Mouse (Mus musculus) midbrain, embryonic 16.5 days (tissue): ENCODE data around the gene Fars2. TPM values are rescaled to one million over a fixed set of nuclear protein-coding genes. Genes with fewer than 3 reads are reported as not detected.

Experiments
- ATAC-seq: fragments of 200-750 bp; cut with Nextera tagmentation; 2 replicates; pipeline ENCODE4 v1.8.0; 2017; ENCODE audit warnings: moderate TSS enrichment
- H3K27ac ChIP-seq: fragments of 300-500 bp; sonication (generic); 2 replicates; pipeline ENCODE4 v1.5.1; 2014; ENCODE audit warnings: mild to moderate bottlenecking, low read length, mixed read lengths
- H3K27me3 ChIP-seq: fragments of 300-500 bp; sonication (generic); 2 replicates; pipeline ENCODE4 v1.6.1; 2014; ENCODE audit warnings: low read depth, low read length, mixed read lengths; ENCODE audit not compliant: control insufficient read depth, insufficient read depth
- H3K36me3 ChIP-seq: fragments of 300-500 bp; sonication (generic); 2 replicates; pipeline ENCODE4 v1.6.1; 2014; ENCODE audit warnings: mild to moderate bottlenecking, low read length, moderate library complexity, mixed read lengths; ENCODE audit not compliant: control insufficient read depth, insufficient read depth
- H3K4me1 ChIP-seq: fragments of 300-500 bp; sonication (generic); 2 replicates; pipeline ENCODE4 v1.6.1; 2014; ENCODE audit warnings: mild to moderate bottlenecking, low read length, mixed read lengths; ENCODE audit not compliant: control insufficient read depth, insufficient read depth
- H3K4me2 ChIP-seq: fragments of 300-500 bp; sonication (generic); 2 replicates; pipeline ENCODE4 v1.6.1; 2014; ENCODE audit warnings: mild to moderate bottlenecking, low read length, mixed read lengths
- H3K4me3 ChIP-seq: fragments of 300-500 bp; sonication (generic); 2 replicates; pipeline ENCODE4 v1.5.1; 2014; ENCODE audit warnings: low read depth, mild to moderate bottlenecking, low read length, moderate library complexity, mixed read lengths
- H3K9ac ChIP-seq: fragments of 300-500 bp; sonication (generic); 2 replicates; pipeline ENCODE4 v1.6.1; 2014; ENCODE audit warnings: low read depth, low read length, mixed read lengths
- H3K9me3 ChIP-seq: fragments of 300-500 bp; sonication (generic); replicated peaks from 2 replicates; pipeline ENCODE4 v1.6.1; 2014; ENCODE audit warnings: mild to moderate bottlenecking, low read length, mixed read lengths; ENCODE audit not compliant: control insufficient read depth, poor library complexity, severe bottlenecking
- WGBS: fragments of 180-500 bp; shearing (Covaris S2); extraction: QIAGEN DNeasy Blood & Tissue Kit; methylation state at CpG from one replicate; pipeline ENCODE4 v1.1.7; 2014; 5-methylcytosine and 5-hydroxymethylcytosine counted together
- polyA plus RNA-seq: library from polyadenylated mRNA; unstranded; fragments of >200 nt; fragmentation: Nextera tagmentation; extraction: Ambion mirVana; gene quantifications from 2 replicates; pipeline ENCODE4 v1.2.1, GENCODE M21; 2015

Fars2 gene
- polyA plus RNA-seq, 1 experiment from 2014 or later: 29.1 TPM

- no peaks in the 10 kb centered on the region for H3K9me3 ChIP-seq
- no peak overlapping the region for H3K9ac ChIP-seq
- H3K4me1 ChIP-seq: no peaks in the 10 kb centered on the region
- H3K27ac ChIP-seq: no peak overlapping the region
- H3K4me3 ChIP-seq: no peak overlapping the region
- WGBS: 96% methylated on average over 1 of the region's 1 CpGs
- ATAC-seq: no peak
- H3K36me3 ChIP-seq: no peaks in the 10 kb centered on the region
- no peak overlapping the region for H3K4me2 ChIP-seq
- H3K27me3 ChIP-seq: no peaks in the 10 kb centered on the region
Observed at GRCm38 (mm10) chr13:36199288-36199687, 82.1 kb downstream of the Fars2 start.

DNA sequence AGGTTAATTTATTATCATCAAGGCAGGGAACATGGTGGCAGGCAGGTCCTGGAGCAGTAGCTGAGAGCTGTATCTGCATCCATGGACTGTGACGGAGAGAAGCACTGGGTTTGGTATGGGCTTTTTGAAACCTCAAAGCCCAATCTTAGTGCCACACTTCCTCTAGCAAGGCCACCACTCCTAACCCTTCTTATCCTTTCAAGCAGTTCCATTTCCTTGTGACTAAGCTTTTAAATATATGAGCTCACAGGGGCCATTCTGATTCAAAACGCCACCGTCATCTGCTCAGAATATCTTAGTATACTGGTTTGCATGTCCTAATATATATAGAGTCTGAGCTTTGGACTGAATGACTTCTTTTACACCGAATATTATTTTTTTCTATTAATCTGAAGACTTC is 83.2 kb downstream of the Fars2 start:
- Histone ChIP-seq H3K4me2 (no peak overlapping the region), H3K27me3 (no peaks in the 10 kb centered on the region), H3K9me3 (no peaks in the 10 kb centered on the region), H3K27ac (no peak overlapping the region), H3K4me1 (no peaks in the 10 kb centered on the region), H3K36me3 (no peaks in the 10 kb centered on the region), H3K4me3 (no peak overlapping the region), H3K9ac (no peak overlapping the region)
- no peak for ATAC-seq
- 86% methylated on average over 4 of the region's 4 CpGs for WGBS

GRCm38 (mm10) chr13:36202496-36202895 is 85.3 kb downstream of the Fars2 start:
- no peak overlapping the region for H3K27ac ChIP-seq
- no peak overlapping the region for H3K4me3 ChIP-seq
- H3K36me3 ChIP-seq: no peaks in the 10 kb centered on the region
- H3K4me1 ChIP-seq: no peaks in the 10 kb centered on the region
- no peaks in the 10 kb centered on the region for H3K27me3 ChIP-seq
- H3K9ac ChIP-seq: no peak overlapping the region
- ATAC-seq: no peak
- WGBS: 96% methylated on average over 2 of the region's 2 CpGs
- no peaks in the 10 kb centered on the region for H3K9me3 ChIP-seq
- no peak overlapping the region for H3K4me2 ChIP-seq

DNA sequence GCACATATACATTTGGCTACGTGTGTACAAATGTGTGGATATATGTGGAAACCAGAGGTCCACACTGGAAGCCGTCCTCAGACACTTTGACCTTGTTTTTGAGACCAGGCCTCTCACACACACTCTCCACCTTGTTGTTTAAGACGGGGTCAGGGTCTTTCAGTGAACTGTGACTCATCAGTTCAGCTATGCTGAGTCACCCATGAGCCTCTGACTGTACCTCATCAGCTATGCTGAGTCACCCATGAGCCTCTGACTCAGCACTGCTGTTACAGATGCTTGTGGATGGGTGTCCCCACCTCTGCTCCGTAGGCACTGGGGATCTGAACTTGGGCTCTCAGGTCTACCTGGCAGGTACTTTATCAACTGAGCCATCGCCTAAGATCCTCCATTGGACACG is 85.8 kb downstream of the Fars2 start:
- no peaks in the 10 kb centered on the region for H3K4me1 ChIP-seq
- no peak for ATAC-seq
- H3K9me3 ChIP-seq: no peaks in the 10 kb centered on the region
- H3K4me3 ChIP-seq: no peak overlapping the region
- WGBS: 91% methylated on average over 6 of the region's 6 CpGs
- no peak overlapping the region for H3K27ac ChIP-seq
- H3K27me3 ChIP-seq: no peaks in the 10 kb centered on the region
- no peak overlapping the region for H3K9ac ChIP-seq
- no peaks in the 10 kb centered on the region for H3K36me3 ChIP-seq
- H3K4me2 ChIP-seq: no peak overlapping the region

DNA sequence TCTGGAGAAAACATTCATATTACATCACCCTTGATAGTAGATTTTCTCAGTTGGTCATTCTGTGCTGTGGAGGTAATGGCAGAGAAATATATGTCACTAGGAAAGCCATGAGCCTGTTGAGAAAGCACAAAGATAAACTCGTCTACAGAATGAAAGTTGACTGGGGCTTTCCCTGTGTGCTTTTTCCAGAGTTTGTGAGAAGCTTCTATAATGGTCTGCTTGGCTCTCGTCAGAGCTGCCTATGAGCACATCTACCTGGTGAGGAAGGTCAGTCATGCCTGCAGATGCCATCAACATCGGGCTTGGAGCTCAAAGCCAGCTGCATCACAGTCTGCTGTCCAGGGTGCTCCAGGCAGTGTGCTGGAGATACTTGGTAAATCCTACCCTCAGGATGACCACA is 87.1 kb downstream of the Fars2 start:
- no peaks in the 10 kb centered on the region for H3K4me1 ChIP-seq
- H3K9ac ChIP-seq: no peak overlapping the region
- H3K36me3 ChIP-seq: no peaks in the 10 kb centered on the region
- no peak for ATAC-seq
- no peak overlapping the region for H3K4me2 ChIP-seq
- H3K4me3 ChIP-seq: no peak overlapping the region
- 95% methylated on average over 3 of the region's 3 CpGs for WGBS
- no peak overlapping the region for H3K27ac ChIP-seq
- no peaks in the 10 kb centered on the region for H3K9me3 ChIP-seq
- H3K27me3 ChIP-seq: no peaks in the 10 kb centered on the region

- no peak overlapping the region for H3K27ac ChIP-seq
- H3K9me3 ChIP-seq: no peaks in the 10 kb centered on the region
- 89% methylated on average over 3 of the region's 3 CpGs for WGBS
- no peaks in the 10 kb centered on the region for H3K4me1 ChIP-seq
- no peak overlapping the region for H3K4me2 ChIP-seq
- H3K36me3 ChIP-seq: no peaks in the 10 kb centered on the region
- H3K27me3 ChIP-seq: no peaks in the 10 kb centered on the region
- no peak overlapping the region for H3K4me3 ChIP-seq
- no peak overlapping the region for H3K9ac ChIP-seq
- no peak for ATAC-seq
Observed at GRCm38 (mm10) chr13:36210965-36211364, 93.8 kb downstream of the Fars2 start.

DNA sequence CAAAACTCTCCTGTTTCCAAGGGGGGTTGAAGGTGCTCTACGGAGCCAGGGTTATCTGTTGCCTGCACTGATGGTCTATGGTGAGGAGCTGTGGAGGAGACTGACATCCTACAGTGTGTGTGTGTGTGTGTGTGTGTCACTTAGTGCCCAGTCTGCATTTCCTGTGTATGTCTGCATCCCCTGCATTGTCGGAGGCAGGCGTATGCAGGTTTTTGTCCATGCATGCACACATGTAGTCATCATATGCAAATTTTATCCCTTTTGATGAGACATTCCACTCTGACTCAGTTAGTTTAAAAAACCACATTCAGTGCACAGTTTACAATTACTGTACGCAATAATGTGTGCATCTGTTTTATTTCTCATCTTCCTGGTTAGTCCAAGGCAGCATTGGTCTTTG is 96.8 kb downstream of the Fars2 start:
- H3K36me3 ChIP-seq: no peaks in the 10 kb centered on the region
- no peak overlapping the region for H3K27ac ChIP-seq
- no peak overlapping the region for H3K9ac ChIP-seq
- H3K4me1 ChIP-seq: no peaks in the 10 kb centered on the region; the same call in 1 of the 2 replicates
- no peak overlapping the region for H3K4me3 ChIP-seq
- WGBS: 96% methylated on average over 4 of the region's 4 CpGs
- ATAC-seq: no peak
- H3K9me3 ChIP-seq: no peaks in the 10 kb centered on the region
- no peak overlapping the region for H3K4me2 ChIP-seq
- H3K27me3 ChIP-seq: no peaks in the 10 kb centered on the region

- no peaks in the 10 kb centered on the region for H3K9me3 ChIP-seq
- no peak overlapping the region for H3K4me2 ChIP-seq
- H3K27ac ChIP-seq: no peak overlapping the region
- H3K9ac ChIP-seq: no peak overlapping the region
- 89% methylated on average over 3 of the region's 3 CpGs for WGBS
- no peaks in the 10 kb centered on the region; the same call in 1 of the 2 replicates for H3K4me1 ChIP-seq
- H3K36me3 ChIP-seq: no peaks in the 10 kb centered on the region
- no peaks in the 10 kb centered on the region for H3K27me3 ChIP-seq
- H3K4me3 ChIP-seq: no peak overlapping the region
- ATAC-seq: no peak
Observed at GRCm38 (mm10) chr13:36216005-36216404, 98.8 kb downstream of the Fars2 start.

DNA sequence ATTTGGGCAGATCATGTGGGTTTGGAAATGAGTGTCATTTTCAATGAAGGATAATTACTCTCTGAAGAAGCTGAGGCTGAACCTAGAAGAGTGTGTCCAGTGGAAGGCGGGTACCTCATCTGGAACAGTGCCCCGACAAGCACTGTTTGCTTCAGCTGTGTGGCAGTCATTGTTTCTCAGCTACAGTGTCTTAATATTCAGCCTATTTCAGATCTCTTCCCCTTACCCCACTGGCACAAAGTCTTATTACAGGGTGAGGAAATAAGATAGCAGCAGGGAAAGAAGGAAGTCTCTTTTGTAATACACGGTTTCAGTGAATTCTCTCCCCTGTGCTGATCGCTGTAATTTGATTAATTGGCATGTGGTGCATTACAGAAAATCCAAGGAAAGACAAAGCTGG is 101.1 kb downstream of the Fars2 start:
- H3K9me3 ChIP-seq: no peaks in the 10 kb centered on the region
- WGBS: 50% methylated on average over 4 of the region's 4 CpGs
- no peak overlapping the region for H3K4me2 ChIP-seq
- no peak overlapping the region for H3K4me3 ChIP-seq
- no peak overlapping the region for H3K9ac ChIP-seq
- no peaks in the 10 kb centered on the region; the same call in 1 of the 2 replicates for H3K4me1 ChIP-seq
- no peak overlapping the region for H3K27ac ChIP-seq
- peak; percentile 21; the same call in 1 of the 2 replicates for ATAC-seq
- no peaks in the 10 kb centered on the region for H3K27me3 ChIP-seq
- H3K36me3 ChIP-seq: no peaks in the 10 kb centered on the region

DNA sequence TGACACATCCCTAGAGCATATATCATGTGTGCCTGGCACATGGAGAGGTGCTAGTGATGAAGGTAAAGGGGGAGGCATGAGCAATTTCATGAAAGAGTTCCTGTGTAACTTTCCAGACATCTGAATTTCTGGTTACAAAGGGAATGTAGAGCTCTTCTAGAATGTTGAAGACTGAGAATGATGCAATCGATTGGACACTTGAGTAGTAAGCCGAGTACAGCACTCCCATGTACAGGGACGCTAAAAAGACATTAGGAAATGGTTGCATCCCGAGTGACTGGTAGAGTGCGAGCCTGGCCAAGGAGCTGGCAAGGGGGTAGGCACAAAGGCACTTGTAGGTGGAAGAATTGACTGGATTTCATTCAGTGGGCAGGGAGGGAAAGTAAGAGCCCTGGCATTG is 102.3 kb downstream of the Fars2 start:
- Histone ChIP-seq H3K4me2 (no peak overlapping the region), H3K9me3 (no peaks in the 10 kb centered on the region), H3K36me3 (no peaks in the 10 kb centered on the region), H3K27ac (no peak overlapping the region), H3K9ac (no peak overlapping the region), H3K4me1 (no peaks in the 10 kb centered on the region; the same call in 1 of the 2 replicates), H3K4me3 (no peak overlapping the region), H3K27me3 (no peaks in the 10 kb centered on the region)
- no peak for ATAC-seq
- 93% methylated on average over 5 of the region's 5 CpGs for WGBS
